Mouse (Mus musculus) midbrain, embryonic 16.5 days (tissue): ENCODE data around the gene Cpne7. TPM values are rescaled to one million over a fixed set of nuclear protein-coding genes. Genes with fewer than 3 reads are reported as not detected.
A peak's percentile ranks its signal among the peaks of the same experiment; 100 is the strongest.

ENCODE experiments used
- ATAC-seq: fragments of 200-750 bp; cut with Nextera tagmentation; 2 replicates; pipeline ENCODE4 v1.8.0; 2017; ENCODE audit warnings: moderate TSS enrichment
- H3K27ac ChIP-seq: fragments of 300-500 bp; sonication (generic); 2 replicates; pipeline ENCODE4 v1.5.1; 2014; ENCODE audit warnings: mild to moderate bottlenecking, low read length, mixed read lengths
- H3K27me3 ChIP-seq: fragments of 300-500 bp; sonication (generic); 2 replicates; pipeline ENCODE4 v1.6.1; 2014; ENCODE audit warnings: low read depth, low read length, mixed read lengths; ENCODE audit not compliant: control insufficient read depth, insufficient read depth
- H3K36me3 ChIP-seq: fragments of 300-500 bp; sonication (generic); 2 replicates; pipeline ENCODE4 v1.6.1; 2014; ENCODE audit warnings: mild to moderate bottlenecking, low read length, moderate library complexity, mixed read lengths; ENCODE audit not compliant: control insufficient read depth, insufficient read depth
- H3K4me1 ChIP-seq: fragments of 300-500 bp; sonication (generic); 2 replicates; pipeline ENCODE4 v1.6.1; 2014; ENCODE audit warnings: mild to moderate bottlenecking, low read length, mixed read lengths; ENCODE audit not compliant: control insufficient read depth, insufficient read depth
- H3K4me2 ChIP-seq: fragments of 300-500 bp; sonication (generic); 2 replicates; pipeline ENCODE4 v1.6.1; 2014; ENCODE audit warnings: mild to moderate bottlenecking, low read length, mixed read lengths
- H3K4me3 ChIP-seq: fragments of 300-500 bp; sonication (generic); 2 replicates; pipeline ENCODE4 v1.5.1; 2014; ENCODE audit warnings: low read depth, mild to moderate bottlenecking, low read length, moderate library complexity, mixed read lengths
- H3K9ac ChIP-seq: fragments of 300-500 bp; sonication (generic); 2 replicates; pipeline ENCODE4 v1.6.1; 2014; ENCODE audit warnings: low read depth, low read length, mixed read lengths
- H3K9me3 ChIP-seq: fragments of 300-500 bp; sonication (generic); replicated peaks from 2 replicates; pipeline ENCODE4 v1.6.1; 2014; ENCODE audit warnings: mild to moderate bottlenecking, low read length, mixed read lengths; ENCODE audit not compliant: control insufficient read depth, poor library complexity, severe bottlenecking
- WGBS: fragments of 180-500 bp; shearing (Covaris S2); extraction: QIAGEN DNeasy Blood & Tissue Kit; methylation state at CpG from one replicate; pipeline ENCODE4 v1.1.7; 2014; 5-methylcytosine and 5-hydroxymethylcytosine counted together
- polyA plus RNA-seq: library from polyadenylated mRNA; unstranded; fragments of >200 nt; fragmentation: Nextera tagmentation; extraction: Ambion mirVana; gene quantifications from 2 replicates; pipeline ENCODE4 v1.2.1, GENCODE M21; 2015

The Cpne7 gene
- polyA plus RNA-seq, 1 experiment from 2014 or later = 17.1 TPM

DNA sequence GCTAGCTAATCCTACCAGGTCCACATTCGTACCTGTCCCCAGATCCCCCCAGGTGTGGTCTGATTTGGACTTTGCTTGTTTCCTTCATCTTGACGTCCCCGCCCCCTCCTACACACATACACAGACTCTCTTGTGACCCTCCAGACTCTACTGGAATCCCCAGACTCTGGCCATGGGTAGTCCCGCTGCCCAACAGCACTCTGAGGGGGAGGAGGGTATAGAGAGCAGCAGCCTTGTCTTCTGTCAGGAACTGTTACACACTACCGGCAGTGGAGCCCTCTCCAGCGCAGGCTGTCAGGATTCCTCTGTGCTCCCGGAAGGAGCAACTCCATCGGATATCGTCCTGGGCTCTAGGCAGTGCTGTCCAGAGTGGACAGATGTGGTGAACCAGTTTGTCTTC lies 13.9 kb downstream of the Cpne7 start:
- Histone ChIP-seq H3K27me3 (peaks cover 8% of the 10 kb centered on the region; the same call in 1 of the 2 replicates), H3K4me3 (no peak overlapping the region), H3K9ac (no peak overlapping the region), H3K4me2 (no peak overlapping the region), H3K27ac (no peak overlapping the region), H3K4me1 (peaks cover 13% of the 10 kb centered on the region), H3K36me3 (no peaks in the 10 kb centered on the region), H3K9me3 (no peaks in the 10 kb centered on the region)
- 74% methylated on average over 9 of the region's 9 CpGs for WGBS
- no peak for ATAC-seq

GRCm38 (mm10) chr8:123132953-123133352 lies 15.8 kb downstream of the Cpne7 start:
- Histone ChIP-seq H3K4me1 (peaks cover 15% of the 10 kb centered on the region), H3K27ac (no peak overlapping the region), H3K9ac (no peak overlapping the region), H3K36me3 (no peaks in the 10 kb centered on the region), H3K4me2 (no peak overlapping the region), H3K9me3 (no peaks in the 10 kb centered on the region), H3K27me3 (no peaks in the 10 kb centered on the region), H3K4me3 (no peak overlapping the region)
- WGBS = 100% methylated on average over 2 of the region's 2 CpGs
- no peak for ATAC-seq

DNA sequence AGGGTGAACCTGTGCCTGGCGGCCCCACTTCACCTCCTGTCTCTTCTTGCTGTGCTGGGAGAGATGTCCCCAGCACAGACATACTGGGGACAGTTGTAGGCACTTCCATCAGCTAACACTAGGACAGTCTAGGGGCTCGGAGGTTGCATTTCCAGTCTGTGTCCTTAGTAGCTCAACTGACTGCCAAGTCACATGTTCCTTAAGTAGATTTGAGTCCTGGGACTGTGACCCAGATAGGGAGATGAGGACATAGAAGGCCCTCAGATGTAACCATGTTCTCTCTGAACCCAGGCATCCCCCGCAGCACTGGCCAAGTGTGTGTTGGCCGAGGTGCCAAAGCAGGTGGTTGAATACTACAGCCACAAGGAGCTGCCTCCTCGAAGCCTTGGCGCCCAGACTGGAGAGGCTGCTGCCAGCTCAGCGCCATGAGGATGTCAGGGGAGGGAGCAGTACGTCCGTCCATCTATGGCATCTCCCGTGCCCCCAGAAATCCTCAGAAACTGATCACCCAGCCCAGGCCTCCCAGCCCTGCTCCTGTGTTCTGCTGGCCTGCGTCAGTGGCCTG lies 17.1 kb downstream of the Cpne7 start:
- H3K36me3 ChIP-seq = no peaks in the 10 kb centered on the region
- peak overlapping the region; percentile 83 for H3K27ac ChIP-seq
- 82% methylated on average over 11 of the region's 11 CpGs for whole genome bisulfite sequencing
- H3K4me3 ChIP-seq = no peak overlapping the region
- H3K27me3 ChIP-seq = no peaks in the 10 kb centered on the region
- no peaks in the 10 kb centered on the region for H3K9me3 ChIP-seq
- ATAC-seq = no peak
- H3K4me2 ChIP-seq = no peak overlapping the region
- H3K4me1 ChIP-seq = peaks cover 18% of the 10 kb centered on the region
- H3K9ac ChIP-seq = no peak overlapping the region

GRCm38 (mm10) chr8:123135406-123135805 lies 18.2 kb downstream of the Cpne7 start:
- peaks cover 18% of the 10 kb centered on the region for H3K4me1 ChIP-seq
- peak overlapping the region; percentile 38 for H3K4me2 ChIP-seq
- H3K27me3 ChIP-seq = no peaks in the 10 kb centered on the region
- WGBS = 4% methylated on average over 7 of the region's 7 CpGs
- H3K27ac ChIP-seq = peak overlapping the region; percentile 86
- H3K36me3 ChIP-seq = no peaks in the 10 kb centered on the region
- H3K9ac ChIP-seq = 0 out of 2 replicates have a peak overlapping the region, but pooled peaks have one; percentile 32
- H3K9me3 ChIP-seq = no peaks in the 10 kb centered on the region
- ATAC-seq = peak; percentile 80
- 0 out of 2 replicates have a peak overlapping the region, but pooled peaks have one; percentile 4 for H3K4me3 ChIP-seq

DNA sequence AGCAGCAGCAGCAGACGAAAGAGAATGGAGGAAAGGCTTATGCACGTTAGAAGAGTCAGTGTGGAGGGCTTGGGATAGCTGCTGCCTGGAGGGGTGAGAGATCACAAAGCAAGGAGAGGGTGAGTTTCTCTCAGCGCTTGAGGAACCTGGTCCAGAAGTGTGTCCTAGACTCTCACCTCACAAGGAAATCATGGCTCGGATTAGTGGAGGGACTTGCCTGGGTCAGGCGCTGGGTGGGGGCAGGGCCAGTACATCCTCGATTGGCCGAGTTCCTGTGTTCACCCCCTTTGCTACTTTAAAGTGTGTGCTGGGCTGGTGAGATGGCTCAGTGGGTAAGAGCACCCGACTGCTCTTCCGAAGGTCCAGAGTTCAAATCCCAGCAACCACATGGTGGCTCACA lies 18.6 kb downstream of the Cpne7 start:
- ATAC-seq = peak; percentile 34
- Histone ChIP-seq H3K4me1 (peaks cover 18% of the 10 kb centered on the region), H3K4me3 (0 out of 2 replicates have a peak overlapping the region, but pooled peaks have one; percentile 4), H3K4me2 (peak overlapping the region; percentile 38), H3K27me3 (no peaks in the 10 kb centered on the region), H3K9me3 (no peaks in the 10 kb centered on the region), H3K9ac (0 out of 2 replicates have a peak overlapping the region, but pooled peaks have one; percentile 32), H3K27ac (peak overlapping the region; percentile 86), H3K36me3 (no peaks in the 10 kb centered on the region)
- 37% methylated on average over 9 of the region's 9 CpGs for WGBS

- Histone ChIP-seq H3K27ac (no peak overlapping the region; the same call in 1 of the 2 replicates), H3K4me2 (no peak overlapping the region), H3K9me3 (no peaks in the 10 kb centered on the region), H3K36me3 (no peaks in the 10 kb centered on the region), H3K27me3 (no peaks in the 10 kb centered on the region), H3K4me1 (peaks cover 18% of the 10 kb centered on the region), H3K4me3 (no peak overlapping the region), H3K9ac (no peak overlapping the region)
- ATAC-seq = no peak
- 85% methylated on average over 9 of the region's 9 CpGs for WGBS
These were observed 19.1 kb downstream of the Cpne7 start for GRCm38 (mm10) chr8:123136287-123136686.

DNA sequence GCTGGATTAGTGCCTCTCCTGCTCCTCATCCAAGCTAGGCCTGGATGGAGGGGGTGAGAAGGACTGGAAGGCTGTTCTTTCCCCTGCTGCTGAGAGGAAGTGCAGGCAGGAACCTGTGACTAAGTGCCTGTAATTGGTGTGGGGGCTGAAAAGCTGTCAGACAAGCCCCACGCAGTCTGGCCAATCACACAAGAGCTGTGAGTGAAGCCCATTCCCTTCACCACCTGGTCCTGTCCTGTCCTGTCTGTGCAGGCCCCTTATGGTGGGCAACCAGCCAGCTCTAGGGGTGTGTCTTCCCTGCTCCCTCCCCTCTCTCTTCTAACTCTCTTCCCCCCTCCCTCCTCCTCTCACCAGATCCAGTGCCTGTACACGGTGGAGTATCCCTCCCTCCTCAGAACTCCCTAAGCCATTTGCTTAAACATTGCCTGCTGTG lies 20.5 kb downstream of the Cpne7 start:
- Histone ChIP-seq H3K9me3 (no peaks in the 10 kb centered on the region), H3K27ac (no peak overlapping the region; the same call in 1 of the 2 replicates), H3K4me2 (no peak overlapping the region), H3K4me3 (no peak overlapping the region), H3K27me3 (no peaks in the 10 kb centered on the region), H3K36me3 (no peaks in the 10 kb centered on the region), H3K9ac (no peak overlapping the region), H3K4me1 (peaks cover 18% of the 10 kb centered on the region)
- WGBS = 17% methylated on average over 2 of the region's 2 CpGs
- no peak for ATAC-seq

- Histone ChIP-seq H3K36me3 (no peaks in the 10 kb centered on the region), H3K9ac (no peak overlapping the region), H3K27me3 (no peaks in the 10 kb centered on the region), H3K4me1 (peaks cover 18% of the 10 kb centered on the region), H3K27ac (no peak overlapping the region), H3K4me2 (no peak overlapping the region), H3K9me3 (no peaks in the 10 kb centered on the region), H3K4me3 (no peak overlapping the region)
- WGBS = 63% methylated on average over 4 of the region's 4 CpGs
- no peak for ATAC-seq
These were observed 21.6 kb downstream of the Cpne7 start for GRCm38 (mm10) chr8:123138741-123139140.

DNA sequence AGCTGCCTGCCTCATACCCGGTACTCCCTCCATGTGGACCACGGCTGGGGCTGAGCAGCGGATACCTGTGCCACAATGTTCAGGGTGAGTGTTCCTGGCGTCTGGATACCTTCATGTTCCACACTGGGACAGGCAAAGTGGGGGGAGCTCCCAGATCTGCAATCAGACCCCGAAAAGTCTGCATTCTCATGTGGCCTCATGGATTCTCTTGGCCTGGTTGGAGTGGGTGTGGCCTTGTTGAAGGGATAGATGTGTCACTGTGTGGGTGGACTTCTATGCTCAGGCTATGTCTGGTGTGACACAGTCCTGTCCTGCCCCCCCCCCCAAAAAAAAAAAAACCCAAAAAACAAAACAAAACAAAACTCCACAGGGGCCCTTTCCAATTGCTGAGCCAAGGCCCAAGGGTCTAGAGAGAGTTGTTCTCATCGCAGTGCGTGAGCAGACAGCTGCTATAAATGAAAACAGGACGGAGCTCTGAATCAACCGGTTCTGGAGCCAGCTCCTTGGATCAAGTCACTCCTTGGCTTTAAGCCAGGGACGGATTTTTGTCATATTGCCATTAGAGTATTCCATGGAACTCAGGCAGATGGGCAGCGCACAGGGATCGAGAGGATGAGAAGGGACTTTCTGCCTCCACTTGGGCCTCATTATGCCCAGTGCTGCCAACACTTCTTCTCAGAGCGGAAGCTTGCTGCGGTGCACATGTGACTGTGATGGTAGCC lies 24.7 kb downstream of the Cpne7 start:
- H3K9me3 ChIP-seq = no peaks in the 10 kb centered on the region
- WGBS = 75% methylated on average over 14 of the region's 14 CpGs
- ATAC-seq = no peak
- H3K4me3 ChIP-seq = no peak overlapping the region
- no peak overlapping the region for H3K27ac ChIP-seq
- H3K4me2 ChIP-seq = no peak overlapping the region
- no peak overlapping the region for H3K9ac ChIP-seq
- H3K36me3 ChIP-seq = no peaks in the 10 kb centered on the region
- H3K4me1 ChIP-seq = peaks cover 5% of the 10 kb centered on the region
- H3K27me3 ChIP-seq = no peaks in the 10 kb centered on the region
